Mouse (Mus musculus) kidney, postnatal 0 days (tissue): ENCODE results near the gene Sars2. TPM values are rescaled to one million over a fixed set of nuclear protein-coding genes. Genes with fewer than 3 reads are reported as not detected.
"Not testable (repeated sequence)": the region's sequence is repeated elsewhere in the genome, so short reads cannot be mapped to it uniquely, and the experiment has no call there.

Experiments
- ATAC-seq: fragments of 200-750 bp; cut with Nextera tagmentation; replicated peaks from 2 replicates; pipeline ENCODE4 v1.8.0; 2017; ENCODE audit warnings: low read depth, moderate number of reproducible peaks, moderate TSS enrichment, moderate library complexity; ENCODE audit not compliant: low FRiP score
- DNase-seq: peaks from one replicate; pipeline ENCODE4 v3.0.0-alpha.2; 2016; ENCODE audit warnings: low spot score
- H3K27ac ChIP-seq: fragments of 300-500 bp; sonication (generic); 2 replicates; pipeline ENCODE4 v1.5.1; 2014; ENCODE audit warnings: mild to moderate bottlenecking
- H3K27me3 ChIP-seq: fragments of 300-500 bp; sonication (generic); 2 replicates; pipeline ENCODE4 v1.6.1; 2014; ENCODE audit warnings: low read length, mixed read lengths; ENCODE audit not compliant: insufficient read depth
- H3K36me3 ChIP-seq: fragments of 300-500 bp; sonication (generic); 2 replicates; pipeline ENCODE4 v1.6.1; 2014; ENCODE audit warnings: low read length, mixed read lengths; ENCODE audit not compliant: insufficient read depth
- H3K4me1 ChIP-seq: fragments of 300-500 bp; sonication (generic); replicated peaks from 2 replicates; pipeline ENCODE4 v1.6.1; 2014; ENCODE audit warnings: antibody characterized with exemption, low read length, mixed read lengths; ENCODE audit not compliant: insufficient read depth
- H3K4me2 ChIP-seq: fragments of 300-500 bp; sonication (generic); 2 replicates; pipeline ENCODE4 v1.6.1; 2014; ENCODE audit warnings: mild to moderate bottlenecking, low read length, moderate library complexity, mixed read lengths
- H3K4me3 ChIP-seq: fragments of 300-500 bp; sonication (generic); replicated peaks from 2 replicates; pipeline ENCODE4 v1.5.1; 2014; ENCODE audit warnings: low read depth, low read length
- H3K9ac ChIP-seq: fragments of 300-500 bp; sonication (generic); 2 replicates; pipeline ENCODE4 v1.6.1; 2014; ENCODE audit warnings: low read depth, low read length
- H3K9me3 ChIP-seq: fragments of 300-500 bp; sonication (generic); replicated peaks from 2 replicates; pipeline ENCODE4 v1.6.1; 2016; ENCODE audit warnings: low read length, inconsistent platforms, mixed read lengths
- CTCF ChIP-seq: IDR thresholded peaks from 2 replicates; pipeline ENCODE4 v1.5.1; 2016; ENCODE audit warnings: antibody characterized with exemption, low read depth, mild to moderate bottlenecking, moderate library complexity
- WGBS: fragments of 180-500 bp; shearing (Covaris S2); extraction: QIAGEN DNeasy Blood & Tissue Kit; methylation state at CpG from one replicate; pipeline ENCODE4 v1.1.7; 2014; 5-methylcytosine and 5-hydroxymethylcytosine counted together
- polyA plus RNA-seq: library from polyadenylated mRNA; unstranded; fragments of >200 nt; fragmentation: Nextera tagmentation; extraction: Ambion mirVana; gene quantifications from 2 replicates; pipeline ENCODE4 v1.2.1, GENCODE M21; 2015

Sars2 gene
- polyA plus RNA-seq, 1 experiment from 2014 or later = 20.2 TPM

DNA sequence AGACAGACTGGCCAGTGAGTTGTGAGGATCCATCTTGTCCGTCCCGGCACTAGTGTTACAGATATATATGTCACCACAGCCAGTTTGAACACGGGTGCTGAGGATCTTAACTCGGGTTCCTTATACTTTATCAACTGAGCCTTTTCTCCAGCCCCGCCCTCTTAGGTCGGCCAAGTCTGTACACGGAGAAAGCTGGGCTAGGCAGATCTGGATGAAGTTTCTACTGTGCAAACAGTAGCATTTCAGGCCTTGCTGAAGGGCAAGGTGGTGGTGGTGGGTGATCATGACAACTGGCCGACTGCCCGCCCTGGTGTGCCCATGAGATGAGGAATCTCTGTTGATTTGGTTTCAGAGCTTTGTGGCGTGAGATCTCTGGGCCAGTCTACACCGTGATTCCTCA is 44.5 kb upstream of the Sars2 start:
- WGBS = 91% methylated on average over 11 of the region's 11 CpGs
- no peak for ATAC-seq

DNA sequence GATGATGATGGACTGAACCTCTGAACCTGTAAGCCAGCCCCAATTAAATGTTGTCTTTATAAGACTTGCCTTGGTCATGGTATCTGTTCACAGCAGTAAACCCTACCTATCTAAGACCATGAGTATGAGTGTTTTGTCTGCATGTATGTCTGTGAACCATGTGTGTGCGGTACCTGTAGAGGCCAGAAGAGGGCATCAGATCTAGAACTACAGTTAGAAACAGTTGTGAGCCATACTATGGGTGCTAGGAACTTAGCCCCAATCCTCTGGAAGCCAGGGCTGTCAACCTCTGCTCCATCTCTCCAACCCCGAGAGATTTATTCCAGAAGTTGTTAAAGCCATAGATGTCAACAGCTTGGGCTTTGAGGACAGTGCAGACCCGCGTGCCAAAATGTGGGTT is 41.5 kb upstream of the Sars2 start:
- no peaks in the 10 kb centered on the region for H3K36me3 ChIP-seq
- ATAC-seq = no peak
- no peak for TF ChIP-seq CTCF
- no peak overlapping the region for H3K4me2 ChIP-seq
- no peaks in the 10 kb centered on the region for H3K4me1 ChIP-seq
- no peak overlapping the region for H3K4me3 ChIP-seq
- WGBS = 96% methylated on average over 4 of the region's 4 CpGs
- H3K27me3 ChIP-seq = no peaks in the 10 kb centered on the region
- no peak for DNase-seq
- H3K27ac ChIP-seq = no peak overlapping the region
- no peak overlapping the region for H3K9ac ChIP-seq
- no peaks in the 10 kb centered on the region for H3K9me3 ChIP-seq

More for the DNA sequence above, 44.5 kb upstream of the Sars2 start:
- no peaks in the 10 kb centered on the region for H3K4me1 ChIP-seq
- no peak for DNase-seq
- no peaks in the 10 kb centered on the region for H3K36me3 ChIP-seq
- no peaks in the 10 kb centered on the region for H3K9me3 ChIP-seq
- no peak for TF ChIP-seq CTCF
- H3K27ac ChIP-seq = no peak overlapping the region
- no peaks in the 10 kb centered on the region for H3K27me3 ChIP-seq
- H3K9ac ChIP-seq = no peak overlapping the region
- no peak overlapping the region for H3K4me2 ChIP-seq
- no peak overlapping the region for H3K4me3 ChIP-seq

DNA sequence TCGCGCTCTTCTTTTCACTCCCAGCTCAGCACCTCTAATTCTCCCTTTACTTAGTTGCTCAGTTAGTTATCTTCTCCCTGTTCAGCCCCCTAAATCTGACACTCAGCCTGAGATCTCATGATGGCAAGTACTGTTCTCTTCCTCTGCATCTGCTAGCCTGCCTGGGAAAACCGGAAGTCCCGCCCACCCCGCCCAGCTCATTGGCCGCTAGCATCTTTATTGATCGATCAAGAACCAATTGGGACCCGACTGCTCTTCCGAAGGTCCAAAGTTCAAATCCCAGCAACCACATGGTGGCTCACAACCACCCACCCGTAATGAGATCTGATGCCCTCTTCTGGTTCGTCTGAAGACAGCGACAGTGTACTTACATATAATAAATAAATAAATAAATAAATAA is 40.5 kb upstream of the Sars2 start:
- H3K4me3 ChIP-seq, H3K9me3 ChIP-seq, ATAC-seq, H3K4me2 ChIP-seq, H3K9ac ChIP-seq, H3K4me1 ChIP-seq, H3K27ac ChIP-seq, H3K27me3 ChIP-seq, H3K36me3 ChIP-seq, DNase-seq: not testable (repeated sequence)
- 95% methylated on average over 12 of the region's 12 CpGs for WGBS

DNA sequence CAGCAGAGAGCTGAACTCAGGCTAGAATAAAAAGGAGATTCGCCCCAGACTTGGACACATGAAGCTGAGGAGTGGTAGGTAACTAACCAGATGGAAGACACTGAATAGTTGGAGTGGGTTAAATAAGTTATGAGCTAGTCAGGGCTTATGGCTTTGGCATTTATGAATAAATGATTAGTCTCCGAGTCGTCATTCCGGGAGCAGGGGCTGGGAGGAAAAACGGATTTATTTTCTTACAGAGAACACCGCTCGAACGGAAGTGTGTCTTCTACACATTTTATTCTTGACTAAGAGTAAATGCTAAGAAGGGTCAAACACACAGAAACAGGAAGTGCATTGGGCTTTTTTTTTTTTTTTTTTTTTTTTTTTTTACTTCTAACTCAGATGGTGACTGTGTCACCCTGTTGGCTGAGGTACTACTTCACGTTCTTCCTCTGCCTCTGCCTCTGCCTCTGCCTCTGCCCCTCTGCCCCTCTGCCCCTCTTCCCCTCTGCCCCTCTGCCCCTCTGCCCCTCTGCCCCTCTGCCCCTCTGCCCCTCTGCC is 39.1 kb upstream of the Sars2 start:
- H3K9me3 ChIP-seq = no peaks in the 10 kb centered on the region; the same call in 1 of the 2 replicates
- TF ChIP-seq CTCF = no peak
- H3K36me3 ChIP-seq = no peaks in the 10 kb centered on the region
- no peak overlapping the region for H3K4me2 ChIP-seq
- no peak overlapping the region for H3K27ac ChIP-seq
- no peaks in the 10 kb centered on the region for H3K4me1 ChIP-seq
- DNase-seq (peak; percentile 8), ATAC-seq (no peak)
- H3K27me3 ChIP-seq = no peaks in the 10 kb centered on the region
- WGBS = 47% methylated on average over 9 of the region's 9 CpGs
- H3K9ac ChIP-seq = no peak overlapping the region
- no peak overlapping the region for H3K4me3 ChIP-seq

DNA sequence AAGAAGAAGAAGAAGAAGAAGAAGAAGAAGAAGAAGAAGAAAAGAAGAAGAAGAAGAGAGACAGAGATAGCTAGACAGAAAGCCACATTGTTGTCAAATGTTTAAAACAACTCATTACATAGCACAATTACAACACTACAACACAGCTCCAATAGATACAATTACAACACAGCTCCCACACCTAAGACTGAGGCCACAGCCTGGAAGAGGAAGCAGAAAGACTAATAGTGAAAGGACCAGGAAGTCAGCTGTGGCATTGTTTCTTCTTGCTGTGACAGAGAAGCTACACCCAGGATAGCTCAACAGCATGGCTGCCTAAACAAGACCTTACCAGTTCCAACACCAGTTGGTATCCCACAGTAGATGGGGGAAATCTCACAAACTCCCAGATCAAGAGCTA is 32.3 kb upstream of the Sars2 start:
- Histone ChIP-seq H3K4me2 (no peak overlapping the region), H3K27me3 (no peaks in the 10 kb centered on the region), H3K27ac (no peak overlapping the region), H3K4me1 (no peaks in the 10 kb centered on the region; the same call in 1 of the 2 replicates), H3K36me3 (no peaks in the 10 kb centered on the region), H3K9ac (no peak overlapping the region), H3K4me3 (no peak overlapping the region), H3K9me3 (no peaks in the 10 kb centered on the region; the same call in 1 of the 2 replicates)
- no peak for TF ChIP-seq CTCF
- DNase-seq (no peak), ATAC-seq (no peak)

DNA sequence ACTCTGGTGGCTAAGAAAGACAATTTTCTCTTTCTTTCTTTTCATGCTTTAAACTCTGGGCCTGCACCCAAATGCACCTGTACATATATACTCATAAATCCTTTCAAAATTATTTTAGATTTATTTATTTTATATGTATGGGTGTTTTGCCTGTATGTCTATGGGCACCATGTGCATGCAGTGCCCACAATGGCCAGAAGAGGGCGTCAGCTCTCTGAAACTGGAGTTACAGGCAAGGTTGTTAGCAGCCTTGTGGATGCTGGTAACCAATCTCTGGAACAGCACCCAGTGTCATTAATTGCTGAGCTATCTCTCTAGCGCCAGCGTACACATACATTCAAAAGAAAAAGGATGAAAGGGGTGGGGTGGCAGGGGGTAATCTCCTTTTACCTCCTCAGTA is 30.8 kb upstream of the Sars2 start:
- DNase-seq (no peak), ATAC-seq (no peak)
- 70% methylated on average over 3 of the region's 3 CpGs for WGBS
- Histone ChIP-seq H3K4me3 (no peak overlapping the region), H3K9ac (no peak overlapping the region), H3K9me3 (no peaks in the 10 kb centered on the region; the same call in 1 of the 2 replicates), H3K4me2 (no peak overlapping the region), H3K27ac (no peak overlapping the region), H3K4me1 (no peaks in the 10 kb centered on the region; the same call in 1 of the 2 replicates), H3K27me3 (no peaks in the 10 kb centered on the region), H3K36me3 (no peaks in the 10 kb centered on the region)
- TF ChIP-seq CTCF = peak; percentile 43

DNA sequence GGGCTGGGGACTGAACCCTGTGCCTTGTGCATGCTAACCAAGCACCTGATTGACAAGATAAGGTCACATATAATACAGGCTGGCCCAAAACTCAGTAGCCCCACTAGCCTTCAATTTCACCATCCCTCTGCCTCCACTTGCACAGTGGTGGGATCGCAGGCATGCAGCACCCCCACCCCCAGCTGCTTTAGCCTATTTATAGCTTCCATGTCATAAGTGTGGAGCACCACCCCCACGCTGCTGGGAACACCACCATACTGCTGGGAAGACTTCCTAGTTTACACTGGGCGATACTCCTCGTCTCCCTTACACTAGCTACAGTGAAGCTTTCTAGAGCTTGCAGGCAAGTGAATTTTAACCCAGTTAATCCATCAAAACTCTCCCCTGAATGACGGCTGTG is 27.1 kb upstream of the Sars2 start:
- no peak for ATAC-seq
- WGBS = 75% methylated on average over 5 of the region's 5 CpGs
- Histone ChIP-seq H3K9ac (no peak overlapping the region), H3K27ac (no peak overlapping the region), H3K36me3 (no peaks in the 10 kb centered on the region), H3K4me3 (no peak overlapping the region), H3K4me2 (no peak overlapping the region), H3K27me3 (no peaks in the 10 kb centered on the region), H3K9me3 (no peaks in the 10 kb centered on the region), H3K4me1 (peaks cover 5% of the 10 kb centered on the region; the same call in 1 of the 2 replicates)
- DNase-seq = no peak
- no peak for TF ChIP-seq CTCF
